Mouse (Mus musculus): ENCODE results near the gene Phf8. TPM values are rescaled to one million over a fixed set of nuclear protein-coding genes. Genes with fewer than 3 reads are reported as not detected.
"Not testable (repeated sequence)": the region's sequence is repeated elsewhere in the genome, so short reads cannot be mapped to it uniquely, and the experiment has no call there.

Phf8 gene
- 14.7 and 15.0 TPM in 2 replicates for polyA plus RNA-seq (2015; fragmentation: Nextera tagmentation; extraction: Ambion mirVana)

- ATAC-seq, result peak; percentile 98
- peak within 1 kb of the TSS; percentile 63 for H3K4me2 ChIP-seq (replicated peaks)
- H3K9ac ChIP-seq, result peak within 1 kb of the TSS; percentile 65
- peak within 1 kb of the TSS; percentile 54 for H3K4me3 ChIP-seq (replicated peaks)
- no peaks in the 10 kb centered on the region for H3K27me3 ChIP-seq (replicated peaks)
- no peaks in the 10 kb centered on the region for H3K4me1 ChIP-seq (replicated peaks)
- H3K36me3 ChIP-seq, result no peaks in the 10 kb centered on the region
- H3K27ac ChIP-seq, result peak within 1 kb of the TSS; percentile 98
- H3K9me3 ChIP-seq, result no peaks in the 10 kb centered on the region
- 26% methylated on average over 68 of the region's 68 CpGs for WGBS
These were observed at the start of gene Phf8 for GRCm38 (mm10) chrX:151520458-151521322. Gene Phf8 (plus strand): TSS chrX:151520672.

- Histone ChIP-seq H3K9me3 (no peaks in the 10 kb centered on the region), H3K4me2 (replicated peaks) (no peak overlapping the region), H3K9ac (no peak overlapping the region), H3K36me3 (no peaks in the 10 kb centered on the region), H3K4me1 (replicated peaks) (no peaks in the 10 kb centered on the region), H3K27ac (no peak overlapping the region), H3K27me3 (replicated peaks) (no peaks in the 10 kb centered on the region), H3K4me3 (replicated peaks) (no peak overlapping the region)
- no peak for ATAC-seq
- WGBS, result 79% methylated on average over 3 of the region's 3 CpGs
These were observed 32.3 kb upstream of the Phf8 start for GRCm38 (mm10) chrX:151488128-151488527.

GRCm38 (mm10) chrX:151493269-151493668 lies 27.2 kb upstream of the Phf8 start:
- not testable (repeated sequence) for H3K4me3 ChIP-seq (replicated peaks); H3K4me1 ChIP-seq (replicated peaks); H3K36me3 ChIP-seq; H3K27me3 ChIP-seq (replicated peaks); H3K27ac ChIP-seq; H3K9me3 ChIP-seq; H3K9ac ChIP-seq; H3K4me2 ChIP-seq (replicated peaks); ATAC-seq
- 92% methylated on average over 4 of the region's 4 CpGs for WGBS

DNA sequence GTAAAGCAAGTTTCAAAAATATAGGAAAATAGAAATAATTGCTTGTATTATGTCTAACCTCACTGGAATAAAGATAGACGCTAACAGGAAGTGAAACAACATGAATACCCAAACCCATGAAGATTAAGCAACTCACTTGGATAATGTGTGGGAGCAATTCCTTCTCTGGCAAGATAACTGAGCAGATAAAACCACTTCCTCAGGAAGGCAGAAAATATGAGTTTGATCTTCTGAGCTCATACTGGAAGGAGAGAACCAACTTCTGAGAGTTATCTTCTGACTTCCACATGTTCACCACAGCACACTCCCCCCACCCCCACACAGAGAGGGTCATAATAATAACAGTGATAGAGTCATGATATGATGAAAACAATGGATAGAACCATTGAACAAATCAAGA lies 23.9 kb upstream of the Phf8 start:
- no peaks in the 10 kb centered on the region for H3K4me1 ChIP-seq (replicated peaks)
- H3K9me3 ChIP-seq, result no peaks in the 10 kb centered on the region
- no peak for ATAC-seq
- H3K9ac ChIP-seq, result no peak overlapping the region
- H3K27ac ChIP-seq, result no peak overlapping the region
- WGBS, result 83% methylated on average over 1 of the region's 1 CpGs
- no peak overlapping the region for H3K4me3 ChIP-seq (replicated peaks)
- H3K27me3 ChIP-seq (replicated peaks), result no peaks in the 10 kb centered on the region
- no peak overlapping the region for H3K4me2 ChIP-seq (replicated peaks)
- no peaks in the 10 kb centered on the region for H3K36me3 ChIP-seq

DNA sequence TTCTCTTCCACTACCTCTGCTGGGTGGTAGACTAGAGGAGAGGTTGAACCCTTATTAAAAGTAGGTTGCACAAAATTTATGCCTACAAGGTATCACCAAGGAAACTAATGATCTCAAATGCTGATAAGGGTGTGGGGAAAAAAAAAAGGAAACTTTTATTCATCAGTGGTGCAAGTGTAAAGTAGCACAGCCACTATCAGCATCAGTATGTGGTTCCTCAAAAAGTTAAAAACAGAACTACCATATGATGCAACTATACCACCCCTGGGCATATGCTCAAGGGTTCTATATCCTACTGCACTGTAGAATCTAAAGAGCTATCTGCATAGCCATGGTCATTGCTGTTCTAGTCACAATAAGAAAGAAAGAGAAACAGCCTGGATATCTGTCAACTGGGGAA lies 11.9 kb upstream of the Phf8 start:
- H3K27me3 ChIP-seq (replicated peaks), result no peaks in the 10 kb centered on the region

GRCm38 (mm10) chrX:151509906-151510305 lies 10.6 kb upstream of the Phf8 start:
- ATAC-seq, result no peak
- Histone ChIP-seq H3K36me3 (no peaks in the 10 kb centered on the region), H3K4me2 (replicated peaks) (no peak overlapping the region), H3K9ac (no peak overlapping the region), H3K4me1 (replicated peaks) (no peaks in the 10 kb centered on the region), H3K27ac (no peak overlapping the region), H3K4me3 (replicated peaks) (no peak overlapping the region), H3K9me3 (no peaks in the 10 kb centered on the region), H3K27me3 (replicated peaks) (no peaks in the 10 kb centered on the region)
- WGBS, result 73% methylated on average over 1 of the region's 1 CpGs

More for the DNA sequence above, 11.9 kb upstream of the Phf8 start:
- no peak for ATAC-seq
- Histone ChIP-seq H3K4me3 (replicated peaks) (no peak overlapping the region), H3K4me2 (replicated peaks) (no peak overlapping the region), H3K27ac (no peak overlapping the region), H3K9ac (no peak overlapping the region), H3K36me3 (no peaks in the 10 kb centered on the region), H3K4me1 (replicated peaks) (no peaks in the 10 kb centered on the region), H3K9me3 (no peaks in the 10 kb centered on the region)

DNA sequence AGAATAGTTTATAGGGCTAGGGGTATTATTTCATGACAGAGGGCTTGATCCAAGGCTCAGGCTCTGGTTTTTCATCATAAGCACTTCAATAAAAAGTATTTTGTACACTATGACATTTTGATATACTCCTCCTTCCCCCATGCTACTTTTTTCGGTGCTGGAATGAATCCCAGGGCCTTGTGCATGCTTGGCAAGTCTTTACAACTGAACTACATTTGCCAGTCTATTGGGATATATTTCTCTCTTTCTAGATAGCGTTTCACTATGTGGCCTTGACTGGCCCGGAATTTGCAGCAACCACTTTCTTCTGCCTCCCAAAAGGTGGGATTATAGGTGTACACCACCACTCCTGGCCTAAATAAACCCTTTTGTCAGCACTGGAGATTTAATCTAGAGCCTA lies 7.4 kb upstream of the Phf8 start:
- Histone ChIP-seq H3K4me3 (replicated peaks) (no peak overlapping the region), H3K36me3 (no peaks in the 10 kb centered on the region), H3K4me2 (replicated peaks) (no peak overlapping the region), H3K4me1 (replicated peaks) (no peaks in the 10 kb centered on the region), H3K9me3 (no peaks in the 10 kb centered on the region), H3K9ac (no peak overlapping the region), H3K27me3 (replicated peaks) (no peaks in the 10 kb centered on the region), H3K27ac (no peak overlapping the region)
- ATAC-seq, result no peak
- WGBS, result 76% methylated on average over 3 of the region's 3 CpGs

DNA sequence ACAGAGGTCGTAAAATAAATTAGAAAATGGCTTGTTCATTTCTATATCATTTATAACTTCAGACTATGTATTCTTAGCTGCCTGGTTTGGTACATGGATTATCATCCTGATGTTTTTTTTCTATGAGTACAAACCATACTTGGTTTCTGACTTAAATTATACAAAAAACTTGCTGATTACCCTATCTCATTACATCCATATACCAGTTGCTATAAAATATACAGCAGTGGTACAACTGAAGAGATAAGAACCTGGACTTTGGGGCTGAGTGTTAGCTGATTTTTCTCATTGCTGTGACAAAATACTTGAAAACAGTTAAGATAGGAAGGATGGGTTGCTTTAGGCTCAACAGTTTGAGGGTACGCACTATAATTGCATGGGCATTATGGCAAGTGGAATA lies 6.8 kb upstream of the Phf8 start:
- no peak overlapping the region for H3K4me3 ChIP-seq (replicated peaks)
- no peak overlapping the region for H3K4me2 ChIP-seq (replicated peaks)
- no peaks in the 10 kb centered on the region for H3K36me3 ChIP-seq
- H3K27me3 ChIP-seq (replicated peaks), result no peaks in the 10 kb centered on the region
- no peak overlapping the region for H3K9ac ChIP-seq
- WGBS, result 85% methylated on average over 2 of the region's 2 CpGs
- no peak for ATAC-seq
- H3K9me3 ChIP-seq, result no peaks in the 10 kb centered on the region
- H3K27ac ChIP-seq, result no peak overlapping the region
- no peaks in the 10 kb centered on the region for H3K4me1 ChIP-seq (replicated peaks)

DNA sequence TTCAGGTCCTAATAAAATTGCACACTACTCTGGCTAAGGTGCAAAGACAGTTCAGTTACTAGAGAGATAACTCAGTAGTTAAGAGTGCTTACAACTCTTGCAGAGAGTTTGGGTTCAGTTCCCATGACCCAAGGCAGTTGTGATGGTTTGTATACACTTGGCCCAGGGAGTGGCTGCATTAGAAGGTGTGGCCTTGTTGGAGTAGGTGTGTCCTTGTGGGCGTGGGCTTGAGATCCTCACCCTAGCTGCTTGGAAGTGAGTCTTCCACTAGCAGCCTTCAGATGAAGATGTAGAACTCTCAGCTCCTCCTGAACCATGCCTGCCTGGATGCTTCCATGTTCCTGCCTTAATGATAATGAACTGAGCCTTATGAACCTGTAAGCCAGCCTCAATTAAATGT lies 2.3 kb upstream of the Phf8 start:
- H3K36me3 ChIP-seq, result no peaks in the 10 kb centered on the region
- no peaks in the 10 kb centered on the region for H3K27me3 ChIP-seq (replicated peaks)
- no peak overlapping the region for H3K4me2 ChIP-seq (replicated peaks)
- no peak overlapping the region for H3K9ac ChIP-seq
- no peak overlapping the region for H3K4me3 ChIP-seq (replicated peaks)
- no peak for ATAC-seq
- no peak overlapping the region for H3K27ac ChIP-seq
- WGBS, result 61% methylated on average over 1 of the region's 1 CpGs
- no peaks in the 10 kb centered on the region for H3K9me3 ChIP-seq
- no peaks in the 10 kb centered on the region for H3K4me1 ChIP-seq (replicated peaks)

DNA sequence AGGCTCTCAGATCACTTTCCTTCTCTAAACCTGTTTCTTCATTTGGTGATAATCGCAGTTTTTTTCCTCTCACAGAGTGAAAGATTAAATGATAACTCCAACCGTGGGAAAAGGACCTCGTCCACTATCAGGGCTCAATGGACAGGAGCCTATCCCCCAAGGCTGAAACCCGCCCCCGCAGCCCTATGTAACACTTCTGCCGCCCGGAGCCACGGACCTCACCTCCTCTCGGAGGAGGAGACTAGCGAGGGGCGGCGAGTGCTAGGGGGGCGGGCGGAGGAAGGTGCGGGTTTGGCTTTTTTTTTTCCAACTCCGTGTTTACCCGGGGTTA lies 380 bp upstream of the Phf8 start:
- ATAC-seq, result no peak
- WGBS, result 18% methylated on average over 17 of the region's 17 CpGs
- H3K9ac ChIP-seq, result peak overlapping the region; percentile 23; the same call in 1 of the 2 replicates

GRCm38 (mm10) chrX:151521786-151522522 lies 1.5 kb downstream of the Phf8 start:
- peak overlapping the region; percentile 63 for H3K4me2 ChIP-seq (replicated peaks)
- H3K27ac ChIP-seq, result 0 out of 2 replicates have a peak overlapping the region, but pooled peaks have one; percentile 98
- no peaks in the 10 kb centered on the region for H3K9me3 ChIP-seq
- no peaks in the 10 kb centered on the region for H3K4me1 ChIP-seq (replicated peaks)
- H3K9ac ChIP-seq, result peak overlapping the region; percentile 65
- no peak for ATAC-seq
- 27% methylated on average over 25 of the region's 25 CpGs for WGBS
- no peaks in the 10 kb centered on the region for H3K36me3 ChIP-seq
- H3K4me3 ChIP-seq (replicated peaks), result peak overlapping the region; percentile 54
- no peaks in the 10 kb centered on the region for H3K27me3 ChIP-seq (replicated peaks)

More for the DNA sequence above, 380 bp upstream of the Phf8 start:
- Histone ChIP-seq H3K27me3 (replicated peaks) (no peaks in the 10 kb centered on the region), H3K4me2 (replicated peaks) (peak overlapping the region; percentile 39), H3K9me3 (no peaks in the 10 kb centered on the region), H3K4me3 (replicated peaks) (peak overlapping the region; percentile 54), H3K36me3 (no peaks in the 10 kb centered on the region), H3K27ac (peak overlapping the region; percentile 98), H3K4me1 (replicated peaks) (no peaks in the 10 kb centered on the region)

DNA sequence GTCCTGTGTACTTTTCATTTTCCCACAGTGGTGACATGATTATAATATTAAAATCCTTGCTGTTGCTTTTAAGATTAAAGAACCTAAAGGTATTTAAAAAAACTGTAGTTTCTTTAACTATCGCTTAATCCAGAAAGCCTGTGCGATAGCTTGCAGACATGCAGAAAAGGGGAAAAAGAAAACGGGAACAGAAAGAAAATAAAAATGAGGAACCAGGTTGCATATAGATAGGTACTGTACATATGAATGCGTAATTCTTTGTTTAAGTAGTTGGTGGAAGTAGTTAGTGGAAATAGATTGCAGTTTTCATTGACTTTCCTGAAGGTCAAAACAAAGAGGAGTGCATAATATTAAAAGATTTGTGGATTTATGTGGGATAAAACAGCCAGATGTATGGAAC lies 32.9 kb downstream of the Phf8 start:
- 87% methylated on average over 4 of the region's 4 CpGs for WGBS
- ATAC-seq, result no peak
- H3K4me3 ChIP-seq (replicated peaks), result no peak overlapping the region
- no peaks in the 10 kb centered on the region for H3K9me3 ChIP-seq
- no peaks in the 10 kb centered on the region for H3K4me1 ChIP-seq (replicated peaks)
- H3K27me3 ChIP-seq (replicated peaks), result no peaks in the 10 kb centered on the region
- H3K9ac ChIP-seq, result no peak overlapping the region
- H3K36me3 ChIP-seq, result no peaks in the 10 kb centered on the region
- no peak overlapping the region for H3K4me2 ChIP-seq (replicated peaks)
- no peak overlapping the region for H3K27ac ChIP-seq

Data from intestine, embryonic 15.5 days (tissue).